15 mouse cellular contexts compared by ENCODE assay signal in genomic region chr12:52991745-52992144, GRCm38 (mm10).
A peak's percentile ranks its signal among the peaks of the same experiment; 100 is the strongest.
DNase-seq lines count a peak whose midpoint lies in the region; ATAC-seq and TF ChIP-seq lines count a peak whose summit lies in the region.
"Had no signal": no experiment of that assay in that cellular context is flagged by ENCODE, and none has a peak within 500 bp of the region (broad histone marks: within the 10 kb centered on the region; RNA-seq: fewer than 3 reads in every experiment).

No protein-coding gene starts in this region.

- H3K4me3 ChIP-seq in left cerebral cortex, adult 2 months: no peak overlapping the region
- H3K4me3 ChIP-seq: embryonic facial prominence, embryonic 12.5 days; gastrocnemius, adult 2 months; lung, embryonic 15.5 days; neural tube, embryonic 13.5 days had no signal

- intact Hi-C loops in left cerebral cortex, postnatal 4 days (cut with DNase I): no loop called here
- intact Hi-C loops in left cerebral cortex, adult 2 months (cut with DNase I): no loop called here

- DNase-seq in frontal cortex, postnatal 14 days (ENCODE audit: low spot score in 2 of 2): no peak
- peak; percentile 83 for DNase-seq in left cerebral cortex, postnatal 4 days
- no peak for DNase-seq in left cerebral cortex, adult 2 months (ENCODE audit: extremely low spot score in 1 of 2, low spot score in 2 of 2)
- DNase-seq in cerebellum, postnatal 14 days: peak; percentile 87 to 88
- DNase-seq in B cell, adult 2 months: no peak
- DNase-seq: gastrocnemius, adult 2 months; retina, postnatal 1 day; spleen, adult 18-20 months; thymus, postnatal 14 days had no signal

- H3K27ac ChIP-seq in left cerebral cortex, adult 2 months: no peak overlapping the region
- H3K27ac ChIP-seq: embryonic facial prominence, embryonic 12.5 days; gastrocnemius, adult 2 months; lung, embryonic 15.5 days; neural tube, embryonic 13.5 days had no signal

- TF ChIP-seq CTCF in left cerebral cortex, adult 2 months (IDR thresholded peaks at IDR 0.05): no peak

- ATAC-seq in frontal cortex, adult (ENCODE audit: low TSS enrichment): peak; percentile 67; the same call in 1 of the 2 replicates
- peak; percentile 90 for ATAC-seq in cerebellum, adult (ENCODE audit: insufficient number of reproducible peaks, low FRiP score, low TSS enrichment)
- ATAC-seq: intestine, embryonic 16.5 days had no signal

Comparison
In these comparisons a context has a peak if more than half of its experiments do, and no peak if none do; other contexts are left out.
1. DNase-seq: peak in left cerebral cortex, postnatal 4 days (single experiment) and cerebellum, postnatal 14 days (2 of 2); none in frontal cortex, postnatal 14 days (0 of 2), left cerebral cortex, adult 2 months (0 of 2) and B cell, adult 2 months (0 of 2).